Mouse (Mus musculus): ENCODE measurements at regions not wholly inside any gene's neighbourhood (a gene's known extent, or its start where the extent isn't known, plus 50 kb on each side); places are given as distances from the start of the nearest gene placed in this dataset.

GRCm38 (mm10) chr2:84258339-84259006 is 166.7 kb downstream of the Calcrl start:
- no peak for ATAC-seq (replicated peaks; ENCODE audit: insufficient number of reproducible peaks, low FRiP score, low TSS enrichment, low read depth)
- Histone ChIP-seq H3K9ac (replicated peaks; ENCODE audit: low read length) (no peak overlapping the region), H3K27me3 (ENCODE audit: control insufficient read depth, insufficient read depth, low read length) (no peaks in the 10 kb centered on the region), H3K4me1 (ENCODE audit: control insufficient read depth, insufficient read depth, low read length) (no peaks in the 10 kb centered on the region), H3K36me3 (replicated peaks; ENCODE audit: control insufficient read depth, insufficient read depth, low read depth, low read length) (no peaks in the 10 kb centered on the region), H3K27ac (replicated peaks; ENCODE audit: low read depth, low read length) (no peak overlapping the region), H3K4me2 (ENCODE audit: low read depth, low read length) (no peak overlapping the region), H3K9me3 (replicated peaks; ENCODE audit: control insufficient read depth, low read length) (no peaks in the 10 kb centered on the region), H3K4me3 (ENCODE audit: low read depth, low read length) (no peak overlapping the region)
- no peak for DNase-seq (ENCODE audit: low spot score)
- 92% methylated on average over 2 of the region's 2 CpGs for WGBS

DNA sequence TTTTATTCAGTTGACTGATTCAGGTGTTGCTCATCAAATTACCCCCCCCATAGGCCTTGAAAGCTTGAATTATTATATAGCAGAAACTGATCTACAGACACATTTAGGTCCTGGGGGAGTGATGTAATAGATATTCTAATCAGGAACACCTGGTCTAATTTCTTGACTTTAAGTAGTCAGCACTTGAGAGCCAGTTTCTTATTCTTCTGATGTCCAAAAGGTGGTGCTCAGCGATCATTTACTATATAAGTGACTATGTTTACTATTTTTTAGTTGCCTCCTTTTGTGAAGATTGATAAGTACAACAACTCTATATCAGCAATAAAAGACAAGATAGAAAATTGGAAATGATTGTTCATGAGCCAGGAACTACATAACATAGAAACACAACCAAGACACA is 166.0 kb downstream of the Calcrl start:
- no peaks in the 10 kb centered on the region for H3K9me3 ChIP-seq (replicated peaks; ENCODE audit: control insufficient read depth, low read length)
- ATAC-seq (replicated peaks; ENCODE audit: insufficient number of reproducible peaks, low FRiP score, low TSS enrichment, low read depth) (no peak), DNase-seq (ENCODE audit: low spot score) (peak; percentile 27)
- no peaks in the 10 kb centered on the region for H3K27me3 ChIP-seq (ENCODE audit: control insufficient read depth, insufficient read depth, low read length)
- H3K27ac ChIP-seq (replicated peaks; ENCODE audit: low read depth, low read length): no peak overlapping the region
- WGBS: 83% methylated on average over 1 of the region's 1 CpGs
- H3K4me2 ChIP-seq (ENCODE audit: low read depth, low read length): no peak overlapping the region
- no peaks in the 10 kb centered on the region for H3K36me3 ChIP-seq (replicated peaks; ENCODE audit: control insufficient read depth, insufficient read depth, low read depth, low read length)
- H3K9ac ChIP-seq (replicated peaks; ENCODE audit: low read length): no peak overlapping the region
- H3K4me3 ChIP-seq (ENCODE audit: low read depth, low read length): no peak overlapping the region
- no peaks in the 10 kb centered on the region for H3K4me1 ChIP-seq (ENCODE audit: control insufficient read depth, insufficient read depth, low read length)

- 37% methylated on average over 4 of the region's 4 CpGs for WGBS
- H3K9ac ChIP-seq (replicated peaks; ENCODE audit: low read length): no peak overlapping the region
- no peaks in the 10 kb centered on the region for H3K9me3 ChIP-seq (replicated peaks; ENCODE audit: control insufficient read depth, low read length)
- no peaks in the 10 kb centered on the region for H3K36me3 ChIP-seq (replicated peaks; ENCODE audit: control insufficient read depth, insufficient read depth, low read depth, low read length)
- H3K4me1 ChIP-seq (ENCODE audit: control insufficient read depth, insufficient read depth, low read length): no peaks in the 10 kb centered on the region
- no peak overlapping the region for H3K27ac ChIP-seq (replicated peaks; ENCODE audit: low read depth, low read length)
- ATAC-seq (replicated peaks; ENCODE audit: insufficient number of reproducible peaks, low FRiP score, low TSS enrichment, low read depth) (no peak), DNase-seq (ENCODE audit: low spot score) (no peak)
- no peak overlapping the region for H3K4me3 ChIP-seq (ENCODE audit: low read depth, low read length)
- no peak overlapping the region for H3K4me2 ChIP-seq (ENCODE audit: low read depth, low read length)
- no peaks in the 10 kb centered on the region for H3K27me3 ChIP-seq (ENCODE audit: control insufficient read depth, insufficient read depth, low read length)
These were observed 164.5 kb downstream of the Calcrl start for GRCm38 (mm10) chr2:84260701-84261100.

GRCm38 (mm10) chr2:84261481-84261880 is 163.7 kb downstream of the Calcrl start:
- DNase-seq (ENCODE audit: low spot score) (no peak), ATAC-seq (replicated peaks; ENCODE audit: insufficient number of reproducible peaks, low FRiP score, low TSS enrichment, low read depth) (no peak; the same call in 1 of the 2 replicates)
- H3K4me1 ChIP-seq (ENCODE audit: control insufficient read depth, insufficient read depth, low read length): no peaks in the 10 kb centered on the region
- H3K9me3 ChIP-seq (replicated peaks; ENCODE audit: control insufficient read depth, low read length): no peaks in the 10 kb centered on the region
- H3K4me3 ChIP-seq (ENCODE audit: low read depth, low read length): no peak overlapping the region
- 77% methylated on average over 5 of the region's 5 CpGs for WGBS
- no peaks in the 10 kb centered on the region for H3K36me3 ChIP-seq (replicated peaks; ENCODE audit: control insufficient read depth, insufficient read depth, low read depth, low read length)
- no peak overlapping the region for H3K27ac ChIP-seq (replicated peaks; ENCODE audit: low read depth, low read length)
- H3K9ac ChIP-seq (replicated peaks; ENCODE audit: low read length): no peak overlapping the region
- no peaks in the 10 kb centered on the region for H3K27me3 ChIP-seq (ENCODE audit: control insufficient read depth, insufficient read depth, low read length)
- H3K4me2 ChIP-seq (ENCODE audit: low read depth, low read length): no peak overlapping the region

GRCm38 (mm10) chr2:84264485-84264884 is 160.7 kb downstream of the Calcrl start:
- Histone ChIP-seq H3K4me1 (ENCODE audit: control insufficient read depth, insufficient read depth, low read length) (no peaks in the 10 kb centered on the region), H3K4me2 (ENCODE audit: low read depth, low read length) (no peak overlapping the region), H3K9ac (replicated peaks; ENCODE audit: low read length) (no peak overlapping the region), H3K4me3 (ENCODE audit: low read depth, low read length) (no peak overlapping the region), H3K27me3 (ENCODE audit: control insufficient read depth, insufficient read depth, low read length) (no peaks in the 10 kb centered on the region), H3K36me3 (replicated peaks; ENCODE audit: control insufficient read depth, insufficient read depth, low read depth, low read length) (no peaks in the 10 kb centered on the region), H3K9me3 (replicated peaks; ENCODE audit: control insufficient read depth, low read length) (no peaks in the 10 kb centered on the region), H3K27ac (replicated peaks; ENCODE audit: low read depth, low read length) (no peak overlapping the region)
- DNase-seq (ENCODE audit: low spot score) (no peak), ATAC-seq (replicated peaks; ENCODE audit: insufficient number of reproducible peaks, low FRiP score, low TSS enrichment, low read depth) (no peak)
- 79% methylated on average over 2 of the region's 2 CpGs for WGBS

GRCm38 (mm10) chr2:84265002-84265401 is 160.2 kb downstream of the Calcrl start:
- H3K4me1 ChIP-seq (ENCODE audit: control insufficient read depth, insufficient read depth, low read length): no peaks in the 10 kb centered on the region
- no peak overlapping the region for H3K4me3 ChIP-seq (ENCODE audit: low read depth, low read length)
- H3K9me3 ChIP-seq (replicated peaks; ENCODE audit: control insufficient read depth, low read length): no peaks in the 10 kb centered on the region
- DNase-seq (ENCODE audit: low spot score) (no peak), ATAC-seq (replicated peaks; ENCODE audit: insufficient number of reproducible peaks, low FRiP score, low TSS enrichment, low read depth) (no peak)
- no peak overlapping the region for H3K9ac ChIP-seq (replicated peaks; ENCODE audit: low read length)
- H3K4me2 ChIP-seq (ENCODE audit: low read depth, low read length): no peak overlapping the region
- no peaks in the 10 kb centered on the region for H3K36me3 ChIP-seq (replicated peaks; ENCODE audit: control insufficient read depth, insufficient read depth, low read depth, low read length)
- H3K27ac ChIP-seq (replicated peaks; ENCODE audit: low read depth, low read length): no peak overlapping the region
- no peaks in the 10 kb centered on the region for H3K27me3 ChIP-seq (ENCODE audit: control insufficient read depth, insufficient read depth, low read length)

- 47% methylated on average over 4 of the region's 4 CpGs for WGBS
- no peak overlapping the region for H3K9ac ChIP-seq (replicated peaks; ENCODE audit: low read length)
These were observed 159.1 kb downstream of the Calcrl start for GRCm38 (mm10) chr2:84266158-84266557.

GRCm38 (mm10) chr2:84266883-84267554 is 158.2 kb downstream of the Calcrl start:
- Histone ChIP-seq H3K4me2 (ENCODE audit: low read depth, low read length) (no peak overlapping the region), H3K27me3 (ENCODE audit: control insufficient read depth, insufficient read depth, low read length) (no peaks in the 10 kb centered on the region), H3K27ac (replicated peaks; ENCODE audit: low read depth, low read length) (no peak overlapping the region), H3K4me3 (ENCODE audit: low read depth, low read length) (no peak overlapping the region), H3K36me3 (replicated peaks; ENCODE audit: control insufficient read depth, insufficient read depth, low read depth, low read length) (no peaks in the 10 kb centered on the region), H3K9me3 (replicated peaks; ENCODE audit: control insufficient read depth, low read length) (no peaks in the 10 kb centered on the region), H3K4me1 (ENCODE audit: control insufficient read depth, insufficient read depth, low read length) (no peaks in the 10 kb centered on the region), H3K9ac (replicated peaks; ENCODE audit: low read length) (no peak overlapping the region)
- ATAC-seq (replicated peaks; ENCODE audit: insufficient number of reproducible peaks, low FRiP score, low TSS enrichment, low read depth): no peak
- 35% methylated on average over 6 of the region's 6 CpGs for WGBS
- peak; percentile 41 for DNase-seq (ENCODE audit: low spot score)

More at GRCm38 (mm10) chr2:84266158-84266557, 159.1 kb downstream of the Calcrl start:
- Histone ChIP-seq H3K27me3 (ENCODE audit: control insufficient read depth, insufficient read depth, low read length) (no peaks in the 10 kb centered on the region), H3K9me3 (replicated peaks; ENCODE audit: control insufficient read depth, low read length) (no peaks in the 10 kb centered on the region), H3K36me3 (replicated peaks; ENCODE audit: control insufficient read depth, insufficient read depth, low read depth, low read length) (no peaks in the 10 kb centered on the region), H3K4me3 (ENCODE audit: low read depth, low read length) (no peak overlapping the region), H3K4me2 (ENCODE audit: low read depth, low read length) (no peak overlapping the region), H3K4me1 (ENCODE audit: control insufficient read depth, insufficient read depth, low read length) (no peaks in the 10 kb centered on the region), H3K27ac (replicated peaks; ENCODE audit: low read depth, low read length) (no peak overlapping the region)
- DNase-seq (ENCODE audit: low spot score) (no peak), ATAC-seq (replicated peaks; ENCODE audit: insufficient number of reproducible peaks, low FRiP score, low TSS enrichment, low read depth) (no peak; the same call in 1 of the 2 replicates)

Measured in embryonic facial prominence, embryonic 11.5 days (tissue).